Mouse (Mus musculus) T-cell, adult 66 days (primary cell): ENCODE results near the gene Man1c1. TPM values are rescaled to one million over a fixed set of nuclear protein-coding genes. Genes with fewer than 3 reads are reported as not detected.

ENCODE experiments used
- total RNA-seq, 2 experiments: library from RNA; stranded (reverse); gene quantifications; 3 replicates in 1 of 2; 4 replicates in 1 of 2; pipeline ENCODE4 v1.2.4; 2023

Man1c1 gene
- 1 to 10 TPM; 7.4 to 8.1 TPM for total RNA-seq

GRCm38 (mm10) chr4:134703835-134704546, at the start of gene Man1c1:
Gene Man1c1, minus strand, starts transcription at chr4:134704290.

GRCm38 (mm10) chr4:134551494-134552316, 152.4 kb downstream of the Man1c1 start, which contains the start of gene Selenon:
Gene Selenon, minus strand, starts transcription at chr4:134552166.

GRCm38 (mm10) chr4:134534932-134535786, 168.9 kb downstream of the Man1c1 start, which contains the start of gene Mtfr1l:
Gene Mtfr1l, minus strand, starts transcription at chr4:134535387.

Other genes with a start within 250 kb of the Man1c1 start
- 10 to 100 TPM; 32.6 to 50.9 TPM for gene Stmn1, start 236.0 kb downstream of the Man1c1 start, total RNA-seq
- gene Paqr7, start 207.6 kb downstream of the Man1c1 start, total RNA-seq, result 10 to 100 TPM; 28.8 to 29.8 TPM
- gene Aunip, start 193.3 kb downstream of the Man1c1 start, total RNA-seq, result under 1 TPM in 1 of 2 experiments, not detected in 1; 0.87 TPM
- gene Mtfr1l, start 168.9 kb downstream of the Man1c1 start, total RNA-seq, result 10 to 100 TPM; 49.0 to 50.6 TPM
- 1 to 10 TPM; 1.1 to 1.7 TPM for gene Selenon, start 152.1 kb downstream of the Man1c1 start, total RNA-seq
- gene Ldlrap1, start 63.7 kb upstream of the Man1c1 start, total RNA-seq, result 10 to 100 TPM; 96.2 to 99.9 TPM
- 10 to 100 TPM; 25.4 to 30.3 TPM for gene Maco1, start 149.1 kb upstream of the Man1c1 start, total RNA-seq
- not detected for gene Rhd, start 160.2 kb upstream of the Man1c1 start, total RNA-seq
- 100 to 1,000 TPM; 153 to 173 TPM for gene Tmem50a, start 210.7 kb upstream of the Man1c1 start, total RNA-seq
- gene Rsrp1, start 219.3 kb upstream of the Man1c1 start, total RNA-seq, result 100 to 1,000 TPM; 460 to 555 TPM
- 100 to 1,000 TPM; 209 to 226 TPM for gene Syf2, start 226.6 kb upstream of the Man1c1 start, total RNA-seq